Mouse (Mus musculus) retina, postnatal 1 day (tissue): ENCODE measurements around the gene Cdh24.

ENCODE experiments used
- DNase-seq: peaks from one replicate; pipeline ENCODE4 v3.0.0-alpha.2; 2012

Gene Cdh24

DNA sequence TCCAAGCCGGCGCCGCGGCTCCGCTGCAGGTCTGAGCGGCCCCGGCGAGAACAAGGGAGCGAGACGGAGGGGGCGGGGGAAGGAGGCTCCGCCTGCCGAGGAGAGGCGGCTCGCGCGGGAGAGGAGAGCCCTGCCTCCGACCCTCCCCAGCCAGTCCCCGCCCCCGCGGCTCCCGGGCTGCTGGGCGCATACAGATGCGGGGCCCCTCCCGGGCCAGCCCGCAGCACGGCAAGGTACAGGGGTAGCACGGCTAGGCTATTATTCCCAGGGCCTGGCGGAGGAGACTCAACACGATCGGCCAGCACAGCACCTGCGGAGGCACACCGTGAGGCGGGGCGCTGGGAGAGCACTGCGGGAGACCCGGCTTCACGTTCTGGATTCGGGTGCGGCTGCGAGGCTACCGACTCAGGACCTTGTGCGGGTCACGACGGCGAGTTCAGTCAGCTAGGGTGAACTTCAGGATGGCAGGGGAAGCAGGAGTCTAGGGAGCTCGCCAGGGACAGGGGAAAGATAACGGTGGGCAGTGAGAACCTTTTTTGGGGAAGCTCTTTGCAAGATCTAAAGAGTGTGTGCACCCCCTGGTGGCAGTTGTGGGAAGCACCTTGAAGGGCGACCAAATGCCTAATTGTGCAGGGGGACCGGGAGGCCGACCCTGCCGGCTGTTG is at the start of gene Cdh24:
Cdh24 (minus strand) TSS at position 60 of the 665 bp plus-strand sequence.
- peak; percentile 92 for DNase-seq

GRCm38 (mm10) chr14:54687251-54687650 is 46.1 kb upstream of the Cdh24 start:
- no peak for DNase-seq

GRCm38 (mm10) chr14:54686522-54687143 is 45.5 kb upstream of the Cdh24 start, which contains the start of gene Acin1:
Gene Acin1 (minus strand): TSS chr14:54686931.
- DNase-seq, result peak; percentile 100

GRCm38 (mm10) chr14:54686063-54686521 is 44.9 kb upstream of the Cdh24 start, which contains the start of gene 1700123O20Rik:
Gene 1700123O20Rik (plus strand): TSS chr14:54686216.
- DNase-seq, result peak; percentile 95

DNA sequence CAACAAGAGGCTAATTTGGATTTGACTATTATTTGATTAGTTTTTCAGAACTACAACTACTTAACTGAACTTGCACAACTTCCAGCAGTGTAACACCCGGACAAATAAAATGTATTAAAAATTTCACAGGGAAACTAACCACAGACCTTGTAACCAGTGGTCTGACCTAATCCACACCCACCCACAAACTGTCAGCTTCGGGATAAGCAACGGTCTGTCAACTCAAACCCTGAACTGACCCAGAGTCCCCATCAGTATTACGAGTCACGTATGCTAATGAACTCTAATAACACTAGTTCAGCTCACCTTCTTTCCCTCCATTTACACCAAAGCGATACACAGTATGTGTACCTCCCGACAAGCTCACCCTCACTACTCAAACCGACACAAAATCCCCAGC is 44.3 kb upstream of the Cdh24 start:
- DNase-seq, result no peak

DNA sequence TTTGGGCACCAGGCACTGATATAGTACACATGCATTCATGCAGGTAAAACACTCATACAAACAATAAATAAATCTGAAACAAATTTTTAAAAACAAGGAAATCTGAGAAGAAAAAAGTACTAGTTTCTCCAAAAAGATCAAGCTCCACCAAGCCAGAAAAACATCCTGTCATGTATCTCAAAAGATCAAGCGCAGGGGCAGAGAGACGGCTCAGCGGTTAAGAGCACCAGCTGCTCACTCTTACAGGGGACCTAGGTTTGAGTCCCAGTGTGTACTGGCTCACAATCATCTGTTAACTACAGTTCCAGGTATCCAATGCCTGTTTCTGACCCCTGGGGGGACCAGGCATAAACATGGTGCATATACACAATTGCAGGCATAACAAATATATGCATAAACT is 41.2 kb upstream of the Cdh24 start:
- DNase-seq, result no peak

- no peak for DNase-seq
Observed at GRCm38 (mm10) chr14:54678657-54679304, 37.6 kb upstream of the Cdh24 start.

GRCm38 (mm10) chr14:54676290-54676689 is 35.1 kb upstream of the Cdh24 start:
- DNase-seq, result no peak

DNA sequence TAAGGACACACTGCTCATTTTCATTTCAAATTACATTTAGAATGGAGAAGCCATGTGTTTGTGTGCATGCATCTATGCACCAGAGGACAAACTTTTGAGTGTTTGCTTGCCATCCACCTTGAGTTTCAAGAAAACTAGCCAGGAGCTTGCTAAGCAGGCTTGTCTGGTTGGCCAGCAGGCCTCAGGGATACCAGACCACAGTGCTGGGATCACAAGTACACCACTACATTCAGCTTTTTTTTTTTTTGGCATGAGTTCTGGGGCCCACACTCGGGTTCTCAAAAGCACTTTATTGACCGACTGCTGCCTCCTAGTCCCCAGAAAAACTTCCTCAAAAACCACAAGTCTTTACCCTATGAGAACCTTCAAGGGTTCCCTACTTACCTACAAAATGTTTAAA is 33.2 kb upstream of the Cdh24 start:
- DNase-seq, result no peak

- DNase-seq, result peak; percentile 58
Observed at GRCm38 (mm10) chr14:54669381-54669780, 28.2 kb upstream of the Cdh24 start.

DNA sequence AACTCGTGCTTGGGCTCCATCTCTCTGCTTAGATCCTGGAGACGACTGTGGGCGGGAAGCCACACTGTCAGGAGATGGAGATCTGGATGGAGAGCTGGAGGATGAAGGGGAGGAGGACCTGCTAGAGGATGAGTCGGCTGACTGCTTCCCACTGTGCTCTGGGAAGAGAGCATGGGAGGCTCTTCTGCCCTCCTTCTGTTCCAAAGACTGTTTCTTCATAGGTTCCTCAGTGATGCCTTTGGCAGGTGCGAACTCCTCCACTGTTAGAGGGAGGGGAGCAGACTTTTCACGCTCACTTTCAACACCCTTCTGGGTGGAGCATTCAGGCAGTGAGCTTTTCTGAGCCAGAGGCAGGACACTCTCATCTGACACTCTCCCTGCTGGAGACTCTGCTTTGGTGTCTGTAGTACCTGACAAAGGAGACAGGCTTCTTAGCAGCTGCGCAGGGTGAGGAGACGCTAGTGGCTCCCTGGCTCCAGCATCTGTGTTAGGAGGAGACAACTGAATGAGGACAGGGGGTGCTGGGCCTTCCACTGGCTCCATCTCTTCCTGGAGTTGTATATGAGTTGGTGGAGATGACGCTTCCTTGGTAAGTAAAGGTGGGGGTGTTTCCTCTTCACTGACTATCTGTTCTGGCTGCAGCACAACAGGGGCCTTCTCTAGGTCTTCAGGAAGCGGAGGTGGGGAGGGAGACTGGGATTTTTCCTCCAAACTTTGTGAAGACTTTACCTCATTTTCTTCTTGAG is 23.5 kb upstream of the Cdh24 start:
- DNase-seq, result no peak

DNA sequence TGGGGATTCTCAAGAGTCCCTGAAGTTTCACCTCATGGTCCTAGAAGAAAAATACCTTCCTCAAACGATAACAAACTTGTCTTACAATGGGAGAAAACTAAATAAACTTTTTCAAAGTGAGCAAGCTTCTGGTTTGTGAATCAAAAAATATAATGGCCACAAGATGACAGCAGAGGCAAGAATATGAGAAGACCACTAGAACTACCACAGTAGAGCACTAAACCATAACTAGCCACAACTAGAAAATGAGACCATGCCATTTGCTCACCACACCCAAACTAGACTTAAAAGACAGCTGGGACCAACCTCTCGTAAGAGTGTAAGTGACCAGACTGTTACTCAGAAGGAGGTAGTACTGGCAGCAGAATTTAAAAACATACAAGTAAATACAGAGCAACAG is 18.8 kb upstream of the Cdh24 start:
- no peak for DNase-seq

DNA sequence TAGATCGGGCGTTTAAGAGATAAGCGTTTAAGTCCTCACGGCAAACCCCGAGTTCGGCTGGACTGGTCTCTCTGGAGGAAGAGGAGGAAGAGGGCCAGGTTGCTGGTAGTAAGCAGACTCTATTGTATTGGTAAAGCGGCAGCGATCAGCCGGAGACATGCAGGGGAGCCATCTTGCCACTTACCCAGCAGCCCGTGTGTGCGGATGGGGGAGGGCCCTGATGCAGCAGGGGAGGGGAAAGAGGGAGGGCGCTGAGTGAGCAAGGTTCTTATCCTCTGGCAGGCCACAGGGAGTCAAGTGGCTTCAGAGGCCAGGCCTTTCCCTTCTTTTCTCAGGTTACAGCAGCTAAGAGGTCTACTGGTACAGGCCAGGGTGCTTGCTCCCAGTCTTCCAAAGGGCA is 12.3 kb upstream of the Cdh24 start:
- peak; percentile 92 for DNase-seq

DNA sequence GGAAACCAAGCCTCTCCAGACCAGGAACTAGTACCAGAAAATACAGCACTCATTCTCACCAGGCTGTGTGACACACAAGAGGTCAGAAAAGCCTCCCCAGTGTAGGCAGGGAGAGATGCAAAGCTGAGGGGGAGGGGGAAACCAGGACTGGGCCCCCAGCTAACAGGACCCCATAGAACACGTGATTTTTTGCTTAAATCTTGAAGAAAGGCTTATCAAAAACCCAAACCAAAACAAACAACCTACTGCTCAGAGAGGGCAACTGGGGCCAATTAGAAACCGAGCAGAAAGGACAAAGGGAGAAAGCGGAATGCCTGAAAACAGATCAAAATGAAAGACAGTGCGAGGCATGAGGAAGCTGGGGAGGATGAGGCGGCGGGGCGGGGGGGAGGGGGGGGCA is 11.6 kb upstream of the Cdh24 start:
- no peak for DNase-seq

GRCm38 (mm10) chr14:54651556-54651955 is 10.4 kb upstream of the Cdh24 start:
- DNase-seq, result no peak

DNA sequence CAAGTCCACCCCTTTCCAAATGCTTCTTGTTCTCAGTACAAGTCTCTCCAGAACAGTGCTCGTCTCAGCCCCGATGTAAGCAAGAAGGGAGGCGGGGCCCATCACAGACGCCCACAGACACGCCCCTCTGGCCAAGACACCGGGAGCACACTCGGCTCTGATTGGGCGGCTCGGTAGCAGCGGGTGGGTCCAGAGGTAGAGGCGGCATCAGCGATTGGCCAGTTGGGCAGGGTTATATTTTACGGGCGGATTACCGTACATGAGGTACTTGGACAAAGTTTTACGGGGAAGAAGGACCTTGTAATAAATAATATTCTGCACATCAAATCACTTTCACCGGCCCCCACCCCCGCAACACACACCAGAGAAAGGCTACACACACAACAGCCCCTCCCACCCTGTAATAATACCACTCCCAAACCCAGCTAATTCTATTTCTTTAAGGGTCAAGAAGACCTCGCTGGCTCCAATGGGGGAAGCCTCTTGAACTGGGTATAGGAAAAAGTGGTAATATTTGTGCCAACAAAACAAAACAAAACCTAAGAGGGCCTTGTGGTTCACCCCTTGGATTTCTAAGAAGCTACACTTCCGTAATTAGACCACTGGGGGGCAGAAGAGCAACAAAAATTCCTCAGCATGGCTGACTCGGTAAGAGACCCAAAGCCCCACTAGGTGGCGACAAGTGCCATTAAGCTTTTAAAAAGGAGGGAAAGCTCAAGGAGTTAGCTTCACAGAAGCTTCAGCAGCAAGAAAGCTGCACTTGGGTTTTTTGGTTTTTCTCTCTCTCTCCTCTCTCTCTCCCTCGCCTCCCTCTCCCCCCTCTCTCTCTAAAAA is 9.7 kb upstream of the Cdh24 start:
- DNase-seq, result peak; percentile 94

DNA sequence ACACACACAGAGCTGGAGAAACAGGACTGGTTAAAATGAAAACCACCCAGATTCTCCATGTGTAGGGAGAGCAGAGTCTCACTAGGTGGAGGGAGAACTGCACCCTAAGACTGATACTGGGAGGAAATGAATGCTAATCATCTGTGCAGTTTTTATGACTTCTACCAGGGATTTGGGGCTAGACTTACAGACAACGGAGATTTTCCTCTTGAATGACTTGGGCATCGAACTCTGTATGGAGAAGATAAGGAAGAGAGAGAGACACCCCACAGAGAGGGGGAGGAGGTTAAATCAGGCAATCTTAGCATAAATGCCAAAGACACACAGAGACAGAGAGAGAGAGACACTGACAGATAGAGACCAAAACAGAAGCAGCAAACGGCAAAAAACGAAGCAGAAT is 6.7 kb upstream of the Cdh24 start:
- DNase-seq, result no peak

GRCm38 (mm10) chr14:54646898-54647636 is 5.9 kb upstream of the Cdh24 start:
- DNase-seq, result no peak

- DNase-seq, result no peak
Observed at GRCm38 (mm10) chr14:54646455-54646854, 5.3 kb upstream of the Cdh24 start.

- DNase-seq, result no peak
Observed at GRCm38 (mm10) chr14:54644294-54644693, 3.1 kb upstream of the Cdh24 start.

DNA sequence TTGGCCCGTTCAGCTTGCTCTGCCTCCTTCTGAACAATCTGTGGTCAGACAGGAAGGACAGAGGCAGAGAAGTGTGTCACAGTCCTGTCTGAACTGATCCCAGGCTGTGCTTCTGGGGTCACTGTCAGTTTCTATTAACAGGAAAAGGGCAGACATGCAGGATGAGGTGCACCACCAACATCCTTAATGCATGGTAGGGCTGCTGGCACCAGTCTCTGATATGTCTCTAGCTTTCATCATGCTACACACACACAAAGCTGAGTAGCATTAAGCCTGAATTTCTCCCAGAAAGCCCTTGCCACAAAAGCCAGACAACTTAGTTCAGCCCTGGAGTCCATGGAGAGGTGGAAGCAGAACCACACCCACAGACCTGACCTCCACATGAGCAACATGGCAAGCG is 1.8 kb upstream of the Cdh24 start:
- no peak for DNase-seq
